Mouse (Mus musculus): ENCODE results near the gene Olfr692.

Olfr692 gene

GRCm38 (mm10) chr7:105404268-105404667 lies 36.2 kb downstream of the Olfr692 start, which contains the start of gene Cnga4:
Gene Cnga4, plus strand, starts transcription at chr7:105404568.
- DNase-seq (ENCODE audit: low read depth) = no peak

GRCm38 (mm10) chr7:105406322-105406721 lies 38.3 kb downstream of the Olfr692 start:
- no peak for DNase-seq (ENCODE audit: low read depth)

- DNase-seq (ENCODE audit: low read depth) = peak; percentile 84
Measured at GRCm38 (mm10) chr7:105411874-105412632, 44.0 kb downstream of the Olfr692 start.

- DNase-seq (ENCODE audit: low read depth) = no peak
Measured at GRCm38 (mm10) chr7:105414385-105414784, 46.4 kb downstream of the Olfr692 start.

- no peak for DNase-seq (ENCODE audit: low read depth)
Measured at GRCm38 (mm10) chr7:105416529-105416928, 48.5 kb downstream of the Olfr692 start.

GRCm38 (mm10) chr7:105418106-105418505 lies 50.1 kb downstream of the Olfr692 start:
- DNase-seq (ENCODE audit: low read depth) = no peak

Data from NIH3T3 (cell line).